Mouse (Mus musculus) hindbrain, embryonic 12.5 days (tissue): ENCODE measurements around the gene Lmo7. TPM values are rescaled to one million over a fixed set of nuclear protein-coding genes. Genes with fewer than 3 reads are reported as not detected.

Source experiments
- ATAC-seq: fragments of 200-750 bp; cut with Nextera tagmentation; 2 replicates; pipeline ENCODE4 v1.8.0; 2017; ENCODE audit warnings: moderate TSS enrichment; ENCODE audit not compliant: low FRiP score
- H3K27ac ChIP-seq: fragments of 300-500 bp; sonication (generic); 2 replicates; pipeline ENCODE4 v1.5.1; 2016; ENCODE audit warnings: mild to moderate bottlenecking
- H3K27me3 ChIP-seq: fragments of 300-500 bp; sonication (generic); 2 replicates; pipeline ENCODE4 v1.6.1; 2016; ENCODE audit warnings: mild to moderate bottlenecking
- H3K36me3 ChIP-seq: fragments of 300-500 bp; sonication (generic); 2 replicates; pipeline ENCODE4 v1.6.1; 2016; ENCODE audit warnings: mild to moderate bottlenecking
- H3K4me1 ChIP-seq: fragments of 300-500 bp; sonication (generic); 2 replicates; pipeline ENCODE4 v1.6.1; 2016
- H3K4me2 ChIP-seq: fragments of 300-500 bp; sonication (generic); replicated peaks from 2 replicates; pipeline ENCODE4 v1.6.1; 2016; ENCODE audit warnings: mild to moderate bottlenecking
- H3K4me3 ChIP-seq: fragments of 300-500 bp; sonication (generic); 2 replicates; pipeline ENCODE4 v1.5.1; 2016; ENCODE audit warnings: mild to moderate bottlenecking
- H3K9ac ChIP-seq: fragments of 300-500 bp; sonication (generic); 2 replicates; pipeline ENCODE4 v1.6.1; 2016; ENCODE audit warnings: mild to moderate bottlenecking, moderate library complexity
- H3K9me3 ChIP-seq: fragments of 300-500 bp; sonication (generic); replicated peaks from 2 replicates; pipeline ENCODE4 v1.6.1; 2016; ENCODE audit warnings: mild to moderate bottlenecking
- WGBS: fragments of 180-500 bp; shearing (Covaris S2); methylation state at CpG from one replicate; pipeline ENCODE4 v1.1.7; 2016; 5-methylcytosine and 5-hydroxymethylcytosine counted together
- polyA plus RNA-seq: library from polyadenylated mRNA; unstranded; fragments of >200 nt; fragmentation: Nextera tagmentation; extraction: Ambion mirVana; gene quantifications from 2 replicates; pipeline ENCODE4 v1.2.1, GENCODE M21; 2016

Gene Lmo7
- polyA plus RNA-seq, 1 experiment from 2014 or later = 4.2 TPM

- Histone ChIP-seq H3K36me3 (no peaks in the 10 kb centered on the region), H3K9ac (no peak overlapping the region), H3K4me2 (no peak overlapping the region), H3K9me3 (no peaks in the 10 kb centered on the region), H3K27ac (no peak overlapping the region), H3K4me3 (no peak overlapping the region), H3K4me1 (0 out of 2 replicates have a peak, but pooled peaks cover under 1% of the 10 kb centered on the region), H3K27me3 (no peaks in the 10 kb centered on the region)
- ATAC-seq = no peak
- 50% methylated on average over 3 of the region's 3 CpGs for WGBS
Measured at GRCm38 (mm10) chr14:101781943-101782510, 52.3 kb downstream of the Lmo7 start.

GRCm38 (mm10) chr14:101784315-101784945 is 54.7 kb downstream of the Lmo7 start:
- Histone ChIP-seq H3K27ac (no peak overlapping the region), H3K4me2 (no peak overlapping the region), H3K36me3 (no peaks in the 10 kb centered on the region), H3K9me3 (no peaks in the 10 kb centered on the region), H3K9ac (no peak overlapping the region), H3K4me3 (no peak overlapping the region), H3K27me3 (no peaks in the 10 kb centered on the region), H3K4me1 (no peaks in the 10 kb centered on the region)
- 89% methylated on average over 3 of the region's 3 CpGs for WGBS
- ATAC-seq = no peak

GRCm38 (mm10) chr14:101787903-101788302 is 58.1 kb downstream of the Lmo7 start:
- 78% methylated on average over 5 of the region's 5 CpGs for WGBS
- H3K4me2 ChIP-seq = no peak overlapping the region
- H3K27ac ChIP-seq = no peak overlapping the region

GRCm38 (mm10) chr14:101788475-101788874 is 58.7 kb downstream of the Lmo7 start:
- H3K4me1 ChIP-seq = no peaks in the 10 kb centered on the region
- no peak overlapping the region for H3K9ac ChIP-seq
- H3K9me3 ChIP-seq = no peaks in the 10 kb centered on the region
- no peaks in the 10 kb centered on the region for H3K36me3 ChIP-seq
- ATAC-seq = no peak
- H3K27me3 ChIP-seq = no peaks in the 10 kb centered on the region
- no peak overlapping the region for H3K4me2 ChIP-seq
- WGBS = 80% methylated on average over 3 of the region's 6 CpGs
- H3K27ac ChIP-seq = no peak overlapping the region
- H3K4me3 ChIP-seq = no peak overlapping the region

More at GRCm38 (mm10) chr14:101787903-101788302, 58.1 kb downstream of the Lmo7 start:
- Histone ChIP-seq H3K27me3 (no peaks in the 10 kb centered on the region), H3K4me1 (no peaks in the 10 kb centered on the region), H3K36me3 (no peaks in the 10 kb centered on the region), H3K9ac (no peak overlapping the region), H3K4me3 (no peak overlapping the region), H3K9me3 (no peaks in the 10 kb centered on the region)
- ATAC-seq = no peak

GRCm38 (mm10) chr14:101794553-101795177 is 64.9 kb downstream of the Lmo7 start:
- 95% methylated on average over 10 of the region's 10 CpGs for WGBS
- no peaks in the 10 kb centered on the region for H3K9me3 ChIP-seq
- no peak overlapping the region for H3K27ac ChIP-seq
- H3K27me3 ChIP-seq = no peaks in the 10 kb centered on the region
- no peak for ATAC-seq
- H3K4me1 ChIP-seq = no peaks in the 10 kb centered on the region
- H3K9ac ChIP-seq = no peak overlapping the region
- H3K4me2 ChIP-seq = no peak overlapping the region
- no peaks in the 10 kb centered on the region for H3K36me3 ChIP-seq
- H3K4me3 ChIP-seq = no peak overlapping the region

- WGBS = 86% methylated on average over 5 of the region's 5 CpGs
- Histone ChIP-seq H3K36me3 (no peaks in the 10 kb centered on the region), H3K4me3 (no peak overlapping the region), H3K4me1 (no peaks in the 10 kb centered on the region), H3K9me3 (no peaks in the 10 kb centered on the region), H3K27me3 (no peaks in the 10 kb centered on the region), H3K4me2 (no peak overlapping the region), H3K27ac (no peak overlapping the region), H3K9ac (no peak overlapping the region)
- ATAC-seq = no peak
Measured at GRCm38 (mm10) chr14:101797930-101798500, 68.3 kb downstream of the Lmo7 start.

GRCm38 (mm10) chr14:101798766-101799165 is 69.0 kb downstream of the Lmo7 start:
- Histone ChIP-seq H3K27me3 (no peaks in the 10 kb centered on the region), H3K27ac (no peak overlapping the region), H3K9me3 (no peaks in the 10 kb centered on the region), H3K4me3 (no peak overlapping the region), H3K4me2 (no peak overlapping the region), H3K4me1 (no peaks in the 10 kb centered on the region), H3K36me3 (no peaks in the 10 kb centered on the region), H3K9ac (no peak overlapping the region)
- 71% methylated on average over 2 of the region's 2 CpGs for WGBS
- ATAC-seq = no peak

- H3K9me3 ChIP-seq = no peaks in the 10 kb centered on the region
- no peak overlapping the region for H3K27ac ChIP-seq
- H3K4me3 ChIP-seq = no peak overlapping the region
- no peak overlapping the region for H3K4me2 ChIP-seq
- H3K9ac ChIP-seq = no peak overlapping the region
- ATAC-seq = no peak
- WGBS = 76% methylated on average over 1 of the region's 1 CpGs
- peaks cover 8% of the 10 kb centered on the region; the same call in 1 of the 2 replicates for H3K4me1 ChIP-seq
- no peaks in the 10 kb centered on the region for H3K36me3 ChIP-seq
- no peaks in the 10 kb centered on the region for H3K27me3 ChIP-seq
Measured at GRCm38 (mm10) chr14:101801674-101802073, 71.9 kb downstream of the Lmo7 start.

- H3K36me3 ChIP-seq = no peaks in the 10 kb centered on the region
- no peak for ATAC-seq
- no peaks in the 10 kb centered on the region for H3K27me3 ChIP-seq
- no peak overlapping the region for H3K4me3 ChIP-seq
- H3K4me1 ChIP-seq = peaks cover 8% of the 10 kb centered on the region; the same call in 1 of the 2 replicates
- no peak overlapping the region for H3K27ac ChIP-seq
- H3K9me3 ChIP-seq = no peaks in the 10 kb centered on the region
- no peak overlapping the region for H3K9ac ChIP-seq
- WGBS = 84% methylated on average over 4 of the region's 4 CpGs
- no peak overlapping the region for H3K4me2 ChIP-seq
Measured at GRCm38 (mm10) chr14:101804119-101804518, 74.4 kb downstream of the Lmo7 start.

GRCm38 (mm10) chr14:101804562-101805327 is 75.0 kb downstream of the Lmo7 start:
- Histone ChIP-seq H3K9ac (no peak overlapping the region), H3K27me3 (no peaks in the 10 kb centered on the region), H3K36me3 (no peaks in the 10 kb centered on the region), H3K9me3 (no peaks in the 10 kb centered on the region), H3K4me2 (no peak overlapping the region), H3K4me3 (no peak overlapping the region), H3K27ac (no peak overlapping the region), H3K4me1 (peaks cover 8% of the 10 kb centered on the region; the same call in 1 of the 2 replicates)
- 80% methylated on average over 4 of the region's 4 CpGs for WGBS
- no peak for ATAC-seq

- H3K36me3 ChIP-seq = no peaks in the 10 kb centered on the region
- WGBS = 47% methylated on average over 7 of the region's 7 CpGs
- no peak overlapping the region for H3K27ac ChIP-seq
- H3K4me3 ChIP-seq = no peak overlapping the region
- H3K27me3 ChIP-seq = no peaks in the 10 kb centered on the region
- H3K4me1 ChIP-seq = peaks cover 8% of the 10 kb centered on the region; the same call in 1 of the 2 replicates
- ATAC-seq = no peak
- H3K9ac ChIP-seq = no peak overlapping the region
- no peak overlapping the region for H3K4me2 ChIP-seq
- no peaks in the 10 kb centered on the region for H3K9me3 ChIP-seq
Measured at GRCm38 (mm10) chr14:101805328-101805697, 75.6 kb downstream of the Lmo7 start.

GRCm38 (mm10) chr14:101806058-101806457 is 76.3 kb downstream of the Lmo7 start:
- ATAC-seq = no peak
- Histone ChIP-seq H3K9ac (no peak overlapping the region), H3K4me3 (no peak overlapping the region), H3K9me3 (no peaks in the 10 kb centered on the region), H3K27ac (no peak overlapping the region), H3K27me3 (no peaks in the 10 kb centered on the region), H3K4me2 (no peak overlapping the region), H3K36me3 (no peaks in the 10 kb centered on the region), H3K4me1 (peaks cover 8% of the 10 kb centered on the region; the same call in 1 of the 2 replicates)
- WGBS = 52% methylated on average over 5 of the region's 5 CpGs
